Mouse (Mus musculus) E14TG2a.4 (cell line): ENCODE data around the gene Pold1.

Source experiments
- CTCF ChIP-seq: conservative IDR thresholded peaks from 2 replicates; pipeline ENCODE4 v1.5.1; 2014; ENCODE audit warnings: low read length
- POU5F1 ChIP-seq: IDR thresholded peaks from 2 replicates; pipeline ENCODE4 v1.6.1; 2014; ENCODE audit warnings: low read length, borderline replicate concordance

GRCm38 (mm10) chr7:44519240-44519913 lies 29.3 kb downstream of the Pold1 start:
- TF ChIP-seq CTCF (peak; percentile 70), POU5F1 (no peak)
